Mouse (Mus musculus) adrenal gland, adult (tissue): Measurements from ENCODE around the gene Fam19a1.
"Not testable (repeated sequence)": the region's sequence is repeated elsewhere in the genome, so short reads cannot be mapped to it uniquely, and the experiment has no call there.

Experiments
- DNase-seq, 2 experiments: peaks; one replicate each; pipeline ENCODE4 v3.0.0; 2022 to 2023; ENCODE audit warnings: low spot score in 1 of 2; ENCODE audit not compliant: inconsistent age in 2 of 2

Gene Fam19a1

DNA sequence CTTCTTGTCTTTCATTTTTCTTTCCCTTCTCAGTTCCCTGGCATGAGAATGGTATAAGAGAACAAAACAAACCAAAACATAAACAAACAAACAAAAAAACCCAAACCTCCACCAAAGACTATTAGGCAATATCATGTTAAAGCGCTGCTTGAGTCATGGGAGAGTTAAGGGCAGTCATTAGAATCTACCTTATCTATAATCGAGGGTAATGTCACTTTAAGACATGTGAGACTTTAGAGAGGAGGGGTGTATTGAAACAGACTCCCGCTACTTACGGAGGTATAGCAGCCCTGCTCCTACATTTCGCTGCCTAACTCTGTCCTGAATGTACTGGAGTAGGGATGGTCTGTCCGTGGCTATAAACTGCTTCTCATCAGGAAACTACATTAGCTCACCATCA is at the start of gene Fam19a1:
TSS of gene Fam19a1 (plus strand) at position 301 of the 400 bp plus-strand sequence.
- peak in 1 of 2 experiments; percentile 35 for DNase-seq

DNA sequence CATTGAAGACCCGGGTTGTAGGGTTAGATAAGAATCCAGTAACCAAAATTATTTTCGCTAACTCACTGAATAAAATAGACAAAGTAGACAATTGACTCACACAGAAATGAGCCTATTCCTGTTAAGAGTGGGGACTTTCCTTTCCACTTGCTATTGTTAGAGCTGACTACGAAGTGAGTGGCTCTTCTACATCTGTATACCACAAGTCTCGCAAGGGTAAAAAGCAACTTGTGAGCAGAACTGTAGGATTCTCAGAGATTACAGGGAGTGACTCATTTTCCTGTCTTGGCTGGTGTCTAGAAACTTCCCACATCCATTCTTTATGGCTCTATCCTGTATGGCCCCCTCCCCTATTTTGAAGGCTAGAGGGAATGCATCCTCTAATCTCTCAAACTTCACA is 41.9 kb upstream of the Fam19a1 start:
- no peak for DNase-seq

DNA sequence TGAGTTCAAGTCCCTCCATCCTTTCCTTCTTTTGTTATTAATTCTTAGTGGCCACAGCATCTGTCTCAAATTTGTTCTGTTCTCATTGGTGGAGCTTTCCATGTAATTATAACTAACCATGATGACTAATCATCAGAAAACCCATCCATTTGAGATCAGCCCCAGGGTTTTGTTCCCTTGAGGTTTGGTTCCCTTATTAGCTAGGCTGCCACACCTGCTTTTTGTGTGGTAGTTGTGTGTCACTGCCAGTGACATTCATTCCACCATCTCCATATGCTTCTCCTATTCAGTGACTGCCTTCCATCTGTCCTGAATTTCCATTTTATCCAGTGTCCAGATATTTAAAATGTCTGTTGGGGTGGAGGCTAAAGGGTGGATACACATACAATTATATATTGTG is 41.4 kb upstream of the Fam19a1 start:
- DNase-seq, result no peak

DNA sequence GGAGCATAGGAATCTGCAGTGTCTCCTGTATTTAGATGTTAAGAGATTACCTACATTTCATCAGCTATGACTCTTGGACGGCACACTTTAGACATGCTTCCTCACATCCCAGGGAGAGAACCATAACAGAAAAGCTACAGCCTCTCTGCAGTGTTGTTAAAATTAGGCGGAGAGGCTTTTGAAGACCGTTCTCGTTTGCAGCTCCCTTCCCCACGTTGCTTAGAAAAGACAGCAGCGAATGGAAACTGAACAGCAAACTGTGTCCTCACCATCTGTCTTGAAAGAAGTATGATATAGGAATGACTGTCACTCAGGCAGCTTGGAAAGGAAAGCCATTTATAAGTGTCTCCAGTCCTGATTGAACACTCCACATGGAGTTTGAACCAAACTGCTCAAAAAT is 23.0 kb upstream of the Fam19a1 start:
- no peak for DNase-seq

DNA sequence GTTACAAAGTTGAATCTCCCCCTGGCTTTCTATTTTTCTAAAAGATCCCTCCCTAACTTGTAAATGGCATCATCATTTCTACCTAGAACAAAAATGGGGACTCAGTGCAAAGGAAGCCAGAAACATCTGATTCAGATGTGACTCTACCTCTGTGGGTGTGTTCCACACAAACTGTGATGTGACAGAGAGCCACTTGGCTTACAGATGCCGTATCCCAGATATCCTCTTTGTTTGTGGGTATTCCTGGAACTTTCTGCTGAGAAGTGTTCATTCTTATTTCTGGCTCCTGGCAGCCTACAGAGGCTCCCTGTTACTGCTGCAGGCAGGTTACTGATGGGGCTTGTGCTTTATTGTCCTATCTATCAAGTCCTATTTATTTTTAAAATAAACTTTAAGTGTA is 19.2 kb upstream of the Fam19a1 start:
- DNase-seq, result no peak

DNA sequence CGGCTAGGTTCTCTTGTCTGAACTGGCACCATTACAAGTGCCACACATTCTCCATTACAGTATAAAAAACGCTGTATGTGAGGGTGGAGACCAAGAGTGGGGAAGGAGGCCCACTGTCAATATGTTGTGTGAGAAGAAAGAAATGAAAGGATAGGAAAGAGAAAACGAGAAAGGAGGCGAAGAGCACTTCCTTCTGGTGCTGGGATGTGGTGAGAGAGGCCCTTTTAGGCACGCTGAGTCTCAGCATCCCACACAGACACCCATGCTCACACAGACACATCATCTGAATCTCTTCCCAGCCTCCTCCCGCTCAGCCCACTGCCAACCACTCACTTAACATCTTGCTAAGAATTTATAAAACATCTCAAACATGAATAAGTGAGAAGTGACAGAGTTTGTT is 14.7 kb upstream of the Fam19a1 start:
- no peak for DNase-seq

DNA sequence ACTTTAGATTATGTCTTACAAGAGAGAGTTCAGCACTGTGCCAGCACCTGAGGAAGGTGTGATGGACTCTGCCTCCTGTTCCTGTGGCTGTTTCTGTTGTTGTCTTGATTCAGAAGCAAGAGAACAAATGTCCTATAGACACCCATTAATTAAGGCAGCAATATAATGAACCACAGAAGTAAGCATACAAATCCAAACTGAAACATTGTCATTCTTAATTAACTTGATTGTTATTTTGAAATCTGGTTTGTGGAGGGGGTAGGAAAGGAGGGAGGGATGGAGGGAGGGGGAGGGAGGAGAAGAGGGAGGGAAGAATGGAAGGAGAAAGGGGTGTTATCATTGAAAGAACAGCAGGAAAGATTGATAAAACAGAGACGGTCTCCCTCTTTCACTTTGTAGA is 1.3 kb upstream of the Fam19a1 start:
- DNase-seq, result no peak

DNA sequence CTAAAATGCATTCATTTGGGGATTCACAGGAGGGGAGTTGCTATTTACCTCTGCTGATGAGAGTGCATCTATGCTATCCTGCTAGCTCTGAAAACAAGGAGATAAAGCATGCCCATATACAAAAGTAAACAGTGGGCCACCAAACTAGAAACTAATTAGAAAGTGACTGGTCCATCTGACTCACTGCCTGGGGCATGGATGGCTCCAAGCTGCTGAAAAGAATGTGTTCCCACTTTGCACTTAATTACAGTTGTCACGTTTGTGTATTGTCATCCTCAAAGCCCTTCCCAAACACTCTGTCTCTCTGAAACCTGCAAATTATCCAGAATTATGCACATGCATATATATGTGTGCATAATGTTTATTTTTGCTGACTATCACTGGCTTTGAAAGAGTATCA is 1.2 kb downstream of the Fam19a1 start:
- no peak for DNase-seq

DNA sequence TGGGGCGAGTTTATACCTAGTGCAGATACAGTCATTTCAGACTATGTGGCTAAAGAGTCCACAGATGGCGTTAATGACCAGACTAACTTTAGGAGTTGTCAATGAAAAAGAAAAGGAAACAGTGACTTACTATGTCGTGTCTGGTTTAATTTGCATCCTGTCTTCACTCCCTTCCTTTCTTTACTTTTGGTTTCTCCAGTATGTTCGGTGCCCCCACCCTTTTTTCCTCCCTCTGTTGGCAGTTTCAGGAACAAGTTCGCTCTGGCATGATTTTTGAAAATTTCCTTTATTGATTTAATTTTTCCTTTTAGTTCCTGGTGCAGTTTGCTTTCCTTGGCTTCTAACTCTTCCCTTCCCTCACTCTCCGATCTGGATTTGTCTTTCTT is 3.2 kb downstream of the Fam19a1 start:
- DNase-seq, result no peak

DNA sequence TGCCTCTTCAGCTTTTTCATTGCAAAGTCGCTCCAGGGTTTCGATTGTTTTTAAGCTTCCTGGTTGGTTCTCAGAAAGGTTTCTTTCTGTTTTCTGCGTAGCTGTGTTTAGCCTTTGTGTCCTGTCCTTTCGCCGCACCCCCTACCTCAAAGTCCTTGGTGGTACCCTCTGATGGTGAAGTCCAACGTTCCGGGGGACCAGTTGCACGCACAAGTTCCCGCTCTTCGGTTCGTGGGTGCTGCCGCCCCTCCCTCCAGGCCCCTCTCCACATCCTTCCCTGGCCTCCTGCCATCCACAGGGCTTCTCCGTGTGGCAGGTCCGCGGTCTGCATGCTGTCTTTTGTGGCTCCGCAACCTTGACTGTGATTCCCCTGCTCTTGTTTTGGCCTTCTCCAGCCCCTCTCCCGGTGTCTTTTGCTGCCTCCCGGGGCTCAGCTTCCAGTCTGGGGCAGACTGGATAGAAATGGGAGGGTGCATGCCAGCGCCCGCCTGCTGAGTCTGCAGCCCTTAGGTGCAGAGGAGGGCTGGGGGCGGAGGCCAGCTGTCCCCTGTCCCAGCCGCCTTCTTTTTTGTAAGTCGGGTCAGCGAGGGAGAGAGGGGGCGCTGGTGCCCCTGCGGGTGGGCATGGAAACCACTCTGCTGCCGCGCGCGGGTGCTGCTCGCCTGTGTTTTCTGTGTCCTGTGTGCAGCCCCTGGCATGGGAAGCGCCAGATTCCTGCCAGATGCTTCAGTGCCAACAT is 3.7 kb downstream of the Fam19a1 start:
- peak; percentile 15 to 77 for DNase-seq

DNA sequence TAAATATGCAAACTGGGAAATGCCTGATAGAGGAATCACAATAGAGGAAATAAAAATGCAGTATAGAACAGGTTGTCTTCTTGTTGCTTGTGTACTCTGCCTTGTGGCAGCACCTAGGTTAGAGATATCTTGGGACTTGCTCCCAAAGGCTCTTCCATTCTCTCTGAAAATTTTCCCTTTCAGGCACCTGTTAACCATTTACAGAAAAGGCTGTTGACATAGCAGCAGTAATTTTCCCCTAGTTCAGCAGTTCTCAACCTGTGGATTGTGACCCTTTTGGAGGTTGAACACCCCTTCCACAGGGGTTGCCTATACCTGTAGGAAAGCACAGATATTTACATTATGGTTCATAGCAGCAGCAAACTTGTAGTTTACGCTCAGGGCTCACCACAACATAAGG is 30.4 kb downstream of the Fam19a1 start:
- DNase-seq, result no peak

DNA sequence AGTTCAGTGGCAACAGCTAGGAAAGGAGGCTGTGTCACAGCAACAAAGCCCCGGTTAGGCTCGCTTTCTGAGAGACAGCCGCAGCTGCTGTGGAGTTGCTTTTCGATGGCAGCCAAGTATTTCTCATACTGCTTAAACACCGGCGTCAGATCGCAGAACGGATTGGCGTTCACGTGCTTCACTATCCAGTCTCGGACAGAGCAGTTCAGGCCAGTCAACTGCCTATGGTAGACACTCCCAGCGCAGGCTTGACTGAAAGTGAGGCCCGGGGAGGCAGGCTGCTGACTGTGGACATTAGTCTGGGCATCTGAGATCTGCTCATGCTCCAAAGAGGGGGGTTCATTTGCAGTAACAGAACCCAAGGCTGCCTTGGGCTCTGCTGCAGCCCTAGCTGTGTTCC is 52.4 kb downstream of the Fam19a1 start:
- DNase-seq, result no peak

DNA sequence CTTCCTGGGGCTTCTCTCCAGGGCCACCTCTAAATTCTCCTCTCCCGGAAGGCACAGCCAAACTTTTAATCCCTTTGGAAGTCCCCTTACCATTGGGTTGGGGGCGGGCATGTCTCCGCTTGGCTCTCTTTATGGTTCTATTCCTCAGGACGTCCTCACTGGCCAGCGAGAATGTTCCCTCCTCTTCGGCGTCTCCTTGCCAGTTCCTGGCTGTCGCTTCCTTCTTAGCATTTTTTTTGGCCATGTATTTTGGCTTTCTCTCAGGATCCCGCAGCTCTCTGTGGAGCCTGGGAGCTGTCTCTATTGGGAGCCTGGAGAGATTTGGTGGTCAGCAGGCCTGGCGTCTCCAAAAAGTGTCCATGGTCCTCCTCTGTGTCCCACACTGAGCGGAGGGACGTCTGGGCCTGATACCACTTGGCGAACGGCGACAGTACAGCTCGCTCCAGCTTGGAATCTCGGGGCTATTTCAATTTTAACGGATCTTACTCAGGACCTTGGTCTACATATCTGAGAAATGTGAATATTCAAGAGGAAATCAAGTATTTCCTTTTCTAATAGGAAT is 52.9 kb downstream of the Fam19a1 start, which contains the start of gene 1700123L14Rik:
TSS of gene 1700123L14Rik (minus strand) at position 426 of the 562 bp plus-strand sequence.
- no peak for DNase-seq

DNA sequence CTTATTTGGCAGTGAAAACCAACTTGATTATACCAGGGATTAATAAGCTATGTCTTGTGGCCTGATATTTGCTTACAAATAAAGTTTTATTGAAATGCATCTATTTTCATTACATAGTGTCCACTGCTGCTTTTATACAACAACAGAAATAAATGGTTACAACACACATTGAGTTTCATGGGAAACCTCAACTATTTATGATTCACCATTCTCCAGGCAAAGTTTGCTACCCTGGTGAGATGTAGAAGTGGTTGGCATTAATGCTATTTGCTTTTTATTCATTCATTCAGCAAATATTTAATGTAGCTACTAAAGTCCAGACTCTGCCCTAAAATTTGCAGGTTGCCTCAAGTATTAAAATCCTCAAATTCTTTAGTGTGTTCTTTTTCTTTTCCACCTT is 54.1 kb downstream of the Fam19a1 start:
- no peak for DNase-seq

DNA sequence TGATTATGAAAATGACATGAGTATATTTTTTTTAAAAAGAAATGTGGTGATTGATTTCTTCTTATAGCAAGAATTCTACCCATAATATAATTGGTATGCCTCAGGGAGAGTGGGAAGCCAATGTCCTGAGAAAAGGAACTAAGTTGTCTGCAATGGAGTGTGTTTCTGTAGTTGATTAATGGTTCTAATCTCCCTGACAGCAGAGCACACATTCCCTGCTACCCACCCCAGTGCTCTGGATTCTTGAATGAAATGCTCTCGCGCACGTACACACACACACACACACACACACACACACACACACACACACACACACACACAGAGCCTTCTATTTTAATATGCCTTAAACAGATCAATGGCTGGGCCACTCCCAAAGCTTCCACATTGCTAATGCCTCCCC is 60.7 kb downstream of the Fam19a1 start:
- no peak for DNase-seq

DNA sequence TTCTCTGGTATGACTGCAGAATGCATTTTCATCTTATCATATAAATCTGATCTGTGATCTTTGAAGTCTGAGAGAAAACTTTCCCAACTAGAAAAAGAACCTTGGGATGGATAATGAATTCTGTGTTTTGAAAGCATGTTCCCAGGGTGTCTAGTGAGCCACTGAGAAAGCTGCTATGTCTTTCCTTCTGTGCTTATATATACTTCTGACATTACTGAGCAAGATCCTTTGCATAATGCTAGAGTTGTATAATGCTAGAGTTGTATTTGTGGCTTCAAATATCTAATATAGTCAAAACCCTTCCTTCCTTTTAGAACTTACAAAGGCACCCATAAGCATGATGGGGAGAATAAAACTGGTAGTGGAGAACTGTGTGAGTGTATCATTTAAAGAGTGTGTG is 65.6 kb downstream of the Fam19a1 start:
- DNase-seq, result no peak

DNA sequence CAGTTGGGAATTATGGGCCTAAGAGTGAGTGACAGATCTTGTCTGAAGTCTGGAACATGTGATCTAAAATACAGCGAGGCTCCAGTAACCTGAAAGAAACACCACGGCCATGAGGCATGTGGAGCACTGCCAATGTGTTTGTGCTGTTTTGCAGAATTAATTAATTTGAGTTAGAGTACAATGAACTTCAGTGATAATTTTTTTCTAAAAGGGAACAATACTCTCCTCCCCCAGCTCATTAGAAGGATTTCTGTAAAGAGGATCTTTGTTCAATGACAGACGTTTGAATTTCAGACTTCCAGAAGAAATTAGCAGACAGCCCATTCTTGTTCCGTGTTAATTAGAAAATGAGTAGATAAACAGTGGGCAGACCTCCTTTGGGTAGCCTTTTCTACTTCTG is 70.4 kb downstream of the Fam19a1 start:
- peak in 1 of 2 experiments; percentile 25 for DNase-seq

DNA sequence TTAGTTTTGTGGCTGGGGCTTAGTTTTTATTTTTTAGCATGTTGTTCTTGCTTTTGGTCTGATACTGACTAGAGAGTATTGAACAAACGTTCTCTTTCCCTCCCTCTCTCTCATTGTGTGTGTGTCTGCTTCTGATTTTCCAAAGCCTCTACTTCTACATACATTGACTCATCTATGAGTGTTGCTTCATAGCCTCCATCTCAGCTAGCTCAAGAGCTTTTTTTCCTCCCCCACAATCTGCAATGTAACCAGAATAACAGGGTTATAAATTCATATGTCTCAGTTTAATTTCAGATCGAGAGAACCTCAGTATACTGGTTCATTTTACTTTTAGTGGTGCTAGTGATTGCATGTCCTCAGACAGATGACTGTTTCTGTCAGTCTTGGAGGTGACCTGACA is 73.6 kb downstream of the Fam19a1 start:
- no peak for DNase-seq

DNA sequence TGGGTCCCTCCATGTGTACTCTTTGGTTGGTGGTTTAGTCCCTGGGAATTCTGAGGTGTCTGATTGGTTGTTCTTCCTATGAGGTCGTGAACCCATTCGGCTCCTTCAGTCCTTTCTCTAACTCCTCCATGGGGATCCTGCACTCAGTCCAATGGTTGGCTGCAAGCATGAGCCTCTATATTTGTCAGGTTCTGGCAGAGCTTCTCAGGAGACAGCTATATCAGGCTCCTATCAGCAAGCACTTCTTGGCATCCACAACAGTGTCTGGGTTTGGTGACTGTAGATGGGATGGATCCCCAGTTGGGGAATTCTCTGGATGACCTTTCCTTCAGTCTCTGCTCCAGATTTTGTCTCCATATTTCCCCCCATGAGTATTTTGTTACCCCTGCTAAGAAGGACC is 86.0 kb downstream of the Fam19a1 start:
- not testable (repeated sequence) for DNase-seq

DNA sequence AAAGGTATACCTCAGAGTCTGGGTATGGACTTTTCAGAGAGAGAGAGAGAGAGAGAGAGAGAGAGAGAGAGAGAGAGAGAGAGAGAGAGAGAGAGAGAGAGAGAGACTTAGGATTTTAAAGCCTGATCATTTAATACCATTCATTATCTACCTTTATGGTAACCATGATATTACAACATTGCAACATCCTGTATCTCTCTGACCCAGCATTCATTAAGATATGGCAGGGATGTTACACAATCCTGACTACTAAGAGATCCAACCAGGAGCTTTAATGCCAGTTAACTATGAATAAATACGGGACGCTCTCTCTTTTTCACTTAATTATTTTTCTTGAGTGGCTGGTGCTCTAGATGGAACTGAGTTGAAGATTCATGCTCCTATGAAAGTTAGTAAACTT is 92.4 kb downstream of the Fam19a1 start:
- no peak for DNase-seq

DNA sequence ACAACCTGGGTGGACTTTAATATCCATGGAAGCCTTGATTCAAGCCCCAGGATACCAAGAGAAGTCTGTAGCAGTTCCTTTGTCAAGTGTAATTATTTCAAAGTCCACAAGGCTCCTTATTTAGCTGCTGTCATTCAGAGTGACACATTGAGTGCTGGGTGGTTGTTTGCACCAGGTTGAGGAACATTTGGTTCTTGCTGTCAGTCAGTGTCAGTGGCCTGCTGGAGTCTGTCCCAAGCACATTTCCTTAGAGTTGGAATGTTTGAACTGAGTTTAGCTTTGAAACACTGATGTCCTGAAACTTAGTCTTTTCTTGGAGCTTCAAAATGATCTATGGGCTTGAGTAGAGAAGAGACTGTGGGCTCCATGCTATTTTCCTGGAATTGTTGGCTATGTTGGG is 121.9 kb downstream of the Fam19a1 start:
- no peak for DNase-seq

DNA sequence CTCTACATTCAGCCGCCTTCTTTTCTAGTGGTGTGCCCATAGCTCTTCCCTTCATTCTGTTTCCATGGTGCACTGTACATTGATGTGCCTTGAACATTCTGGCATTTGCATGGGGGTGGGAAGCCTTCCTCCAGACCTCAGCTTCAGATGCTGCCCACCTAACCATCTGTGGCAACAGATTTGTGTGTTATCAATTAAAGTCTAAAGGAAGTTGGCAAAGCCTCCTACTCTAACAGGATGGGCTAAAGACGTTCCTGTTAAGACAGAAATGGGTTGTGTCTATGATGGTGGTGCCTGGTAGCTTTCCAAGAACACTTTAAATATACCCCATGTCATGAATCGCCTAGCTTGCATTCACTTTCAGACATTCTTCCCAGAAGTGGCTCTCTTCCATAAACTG is 131.4 kb downstream of the Fam19a1 start:
- no peak for DNase-seq

DNA sequence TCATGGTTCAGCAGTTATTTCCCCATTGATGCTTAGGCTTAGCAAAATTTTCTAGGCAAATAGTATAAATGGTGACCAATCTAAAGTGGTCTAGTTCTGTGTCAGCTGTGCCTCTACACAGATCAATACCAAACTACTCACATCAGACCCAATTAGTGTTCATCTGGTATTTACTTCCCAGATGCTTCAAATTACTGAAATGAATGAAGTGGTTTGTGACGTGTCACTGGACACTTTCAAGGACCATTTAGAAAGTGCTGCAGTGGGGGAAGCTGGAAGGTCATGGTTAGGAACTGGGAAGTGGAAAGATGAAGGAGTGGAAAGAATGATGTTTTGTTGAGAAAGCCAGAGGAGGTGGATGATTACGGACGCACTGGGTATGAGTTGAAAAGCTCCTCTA is 139.0 kb downstream of the Fam19a1 start:
- DNase-seq, result no peak
